Mouse (Mus musculus) forebrain, embryonic 16.5 days (tissue): ENCODE data around the gene Grik1. TPM values are rescaled to one million over a fixed set of nuclear protein-coding genes. Genes with fewer than 3 reads are reported as not detected.

ENCODE experiments used
- ATAC-seq: fragments of 200-750 bp; cut with Nextera tagmentation; 2 replicates; pipeline ENCODE4 v1.8.0; 2017; ENCODE audit warnings: mild to moderate bottlenecking, moderate library complexity
- H3K27ac ChIP-seq: fragments of 300-500 bp; sonication (generic); 2 replicates; pipeline ENCODE4 v1.5.1; 2014; ENCODE audit warnings: low read length, control low read depth
- H3K27me3 ChIP-seq: fragments of 300-500 bp; sonication (generic); replicated peaks from 2 replicates; pipeline ENCODE4 v1.6.1; 2014; ENCODE audit warnings: low read length; ENCODE audit not compliant: control insufficient read depth, insufficient read depth
- H3K36me3 ChIP-seq: fragments of 300-500 bp; sonication (generic); 2 replicates; pipeline ENCODE4 v1.6.1; 2014; ENCODE audit not compliant: control insufficient read depth, insufficient read depth
- H3K4me1 ChIP-seq: fragments of 300-500 bp; sonication (generic); replicated peaks from 2 replicates; pipeline ENCODE4 v1.6.1; 2014; ENCODE audit warnings: low read length; ENCODE audit not compliant: control insufficient read depth, insufficient read depth
- H3K4me2 ChIP-seq: fragments of 300-500 bp; sonication (generic); 2 replicates; pipeline ENCODE4 v1.6.1; 2014; ENCODE audit warnings: mild to moderate bottlenecking, low read length, control low read depth
- H3K4me3 ChIP-seq: fragments of 300-500 bp; sonication (generic); replicated peaks from 2 replicates; pipeline ENCODE4 v1.5.1; 2014; ENCODE audit warnings: mild to moderate bottlenecking, low read length, control low read depth
- H3K9ac ChIP-seq: fragments of 300-500 bp; sonication (generic); replicated peaks from 2 replicates; pipeline ENCODE4 v1.6.1; 2014; ENCODE audit warnings: low read depth, low read length, control low read depth
- H3K9me3 ChIP-seq: fragments of 300-500 bp; sonication (generic); 2 replicates; pipeline ENCODE4 v1.6.1; 2016; ENCODE audit warnings: low read length; ENCODE audit not compliant: control insufficient read depth
- WGBS: fragments of 180-500 bp; shearing (Covaris S2); extraction: QIAGEN DNeasy Blood & Tissue Kit; methylation state at CpG from one replicate; pipeline ENCODE4 v1.1.7; 2014; 5-methylcytosine and 5-hydroxymethylcytosine counted together
- polyA plus RNA-seq: library from polyadenylated mRNA; unstranded; fragments of >200 nt; fragmentation: Nextera tagmentation; extraction: Ambion mirVana; gene quantifications from 2 replicates; pipeline ENCODE4 v1.2.1, GENCODE M21; 2015

Grik1 gene
- polyA plus RNA-seq, 1 experiment from 2014 or later, result 21.6 TPM

DNA sequence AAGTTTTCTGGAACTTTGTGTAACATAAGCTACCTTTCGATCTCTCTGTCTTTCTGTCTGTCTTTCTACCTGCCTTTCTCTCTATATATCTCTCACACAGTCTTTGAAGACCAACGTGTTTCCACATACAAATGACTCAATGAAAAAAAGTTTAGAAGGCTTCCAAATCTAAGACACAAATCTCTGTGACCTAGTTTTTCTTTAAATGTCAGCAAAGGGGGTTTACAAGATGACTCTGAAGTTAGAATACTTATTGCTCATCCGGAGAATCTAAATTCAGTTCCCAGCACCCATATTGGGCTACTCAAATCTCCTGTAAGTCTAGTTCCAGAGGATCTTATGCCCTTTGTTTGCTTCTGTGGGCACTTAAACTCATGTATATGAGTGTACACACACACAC is 359.5 kb downstream of the Grik1 start:
- Histone ChIP-seq H3K4me3 (no peak overlapping the region), H3K4me1 (no peaks in the 10 kb centered on the region), H3K9me3 (no peaks in the 10 kb centered on the region), H3K4me2 (no peak overlapping the region), H3K27ac (no peak overlapping the region), H3K36me3 (no peaks in the 10 kb centered on the region), H3K9ac (no peak overlapping the region), H3K27me3 (no peaks in the 10 kb centered on the region)
- ATAC-seq, result no peak
- WGBS, result 87% methylated on average over 3 of the region's 3 CpGs

DNA sequence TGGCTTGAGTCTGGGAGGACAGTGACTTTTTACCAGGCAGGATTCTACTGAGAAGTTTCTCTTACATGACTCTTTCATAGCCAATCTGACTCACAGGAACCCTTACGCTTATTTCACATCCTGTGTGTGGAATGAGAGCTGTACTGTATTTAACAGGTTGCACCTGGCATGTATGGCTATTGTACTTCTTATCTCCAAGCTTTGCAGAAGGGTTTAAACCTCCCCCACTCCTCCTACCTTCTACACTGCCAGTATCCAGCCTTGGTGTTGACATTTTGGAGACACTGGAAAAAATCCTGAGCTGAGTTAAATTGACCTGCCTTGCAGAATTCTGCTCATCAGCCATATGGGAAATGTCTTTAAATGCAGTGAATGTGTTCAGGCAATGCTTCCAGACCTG is 361.4 kb downstream of the Grik1 start:
- Histone ChIP-seq H3K4me3 (no peak overlapping the region), H3K9ac (no peak overlapping the region), H3K27me3 (no peaks in the 10 kb centered on the region), H3K36me3 (no peaks in the 10 kb centered on the region), H3K4me2 (no peak overlapping the region), H3K9me3 (no peaks in the 10 kb centered on the region), H3K27ac (no peak overlapping the region), H3K4me1 (no peaks in the 10 kb centered on the region)
- WGBS, result 93% methylated on average over 1 of the region's 1 CpGs
- no peak for ATAC-seq

DNA sequence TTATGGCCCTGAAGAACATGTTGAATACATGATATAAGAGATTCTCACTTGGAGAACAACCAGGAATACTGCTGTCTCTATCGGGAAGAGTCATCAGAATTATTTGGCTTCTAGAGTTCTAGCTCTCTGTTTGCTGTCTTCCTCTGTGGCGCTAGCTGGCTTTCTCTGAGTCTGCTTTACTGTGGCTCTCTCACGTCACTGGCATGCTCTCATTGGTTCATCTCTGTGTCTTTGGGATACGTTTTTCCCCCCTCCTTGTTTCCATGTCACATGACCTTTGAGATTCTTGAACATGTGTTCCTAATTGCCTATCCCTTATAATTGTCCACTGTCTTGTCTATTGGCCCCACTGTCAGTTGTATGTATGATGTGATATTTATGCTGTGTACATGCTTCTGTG is 372.2 kb downstream of the Grik1 start:
- Histone ChIP-seq H3K4me2 (no peak overlapping the region), H3K36me3 (no peaks in the 10 kb centered on the region), H3K9ac (no peak overlapping the region), H3K4me3 (no peak overlapping the region), H3K9me3 (no peaks in the 10 kb centered on the region), H3K27me3 (no peaks in the 10 kb centered on the region), H3K4me1 (peaks cover 12% of the 10 kb centered on the region), H3K27ac (no peak overlapping the region)
- 79% methylated on average over 4 of the region's 4 CpGs for WGBS
- no peak for ATAC-seq

DNA sequence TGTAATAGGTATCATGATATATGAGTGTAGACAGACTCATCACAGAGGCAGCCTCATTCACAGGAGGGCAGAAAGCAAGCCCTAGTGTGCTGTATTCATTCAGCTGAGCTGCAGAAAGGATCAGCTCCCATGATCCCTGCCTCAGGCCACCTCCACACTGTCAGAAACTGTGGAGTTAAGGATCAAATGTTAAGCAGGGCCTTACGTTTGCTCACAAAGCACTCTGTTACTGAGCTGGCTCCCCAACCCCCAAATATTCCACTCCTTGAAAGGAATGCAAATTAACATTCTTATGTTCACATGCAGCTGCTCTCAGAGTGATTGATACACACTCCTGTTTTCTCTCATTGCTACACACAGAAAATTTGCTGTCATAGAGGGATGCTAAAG is 372.9 kb downstream of the Grik1 start:
- ATAC-seq, result peak; percentile 91
- Histone ChIP-seq H3K9ac (no peak overlapping the region), H3K36me3 (no peaks in the 10 kb centered on the region), H3K27me3 (no peaks in the 10 kb centered on the region), H3K27ac (peak overlapping the region; percentile 81), H3K4me2 (no peak overlapping the region), H3K4me3 (no peak overlapping the region), H3K4me1 (peaks cover 12% of the 10 kb centered on the region), H3K9me3 (no peaks in the 10 kb centered on the region)
- WGBS, result 9% methylated on average over 1 of the region's 1 CpGs

DNA sequence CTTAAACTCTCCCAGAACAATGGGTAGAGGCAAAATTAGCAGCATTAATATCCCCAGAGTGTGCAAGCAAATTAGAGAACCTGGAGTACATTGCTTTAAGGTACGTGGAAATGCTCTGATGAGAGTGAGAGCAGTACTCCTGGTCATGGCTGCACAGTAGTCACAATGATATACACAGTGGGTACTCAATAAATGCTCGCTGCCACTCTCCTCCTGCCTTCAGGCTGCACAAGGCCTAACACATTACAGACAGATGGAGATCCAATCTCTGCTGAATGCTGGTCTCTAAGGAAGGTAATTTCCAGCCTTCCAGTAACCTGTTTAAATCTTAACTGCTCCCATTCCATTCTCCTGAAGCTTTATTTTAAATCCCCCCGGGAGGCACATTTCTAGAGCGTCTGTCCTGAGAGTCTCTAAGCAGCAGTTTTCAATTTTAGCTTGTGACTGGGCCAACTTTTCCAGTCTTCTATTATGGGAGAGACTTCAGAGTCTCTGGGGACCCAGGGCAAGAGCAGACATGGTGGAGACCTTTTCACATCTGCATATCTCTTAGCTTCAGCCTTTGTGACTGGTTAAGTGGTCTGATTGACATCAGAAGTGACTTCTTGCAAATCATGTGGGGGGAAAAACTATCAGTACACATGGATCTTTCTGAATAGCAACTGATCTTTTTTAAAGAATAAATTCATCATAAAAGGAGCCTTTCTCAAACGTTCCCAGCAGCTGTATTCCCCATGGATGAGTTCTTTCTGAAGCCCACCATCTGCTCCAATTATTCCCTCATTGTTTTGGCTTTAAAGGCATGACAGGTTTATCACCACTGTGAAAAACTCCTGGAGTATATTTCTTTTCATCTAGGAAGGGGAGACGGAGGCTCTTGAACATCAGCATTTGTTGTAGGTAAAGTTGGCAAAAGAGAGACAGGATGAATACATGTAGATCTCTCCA is 373.6 kb downstream of the Grik1 start:
- Histone ChIP-seq H3K4me2 (no peak overlapping the region), H3K9me3 (no peaks in the 10 kb centered on the region), H3K27ac (peak overlapping the region; percentile 81), H3K36me3 (no peaks in the 10 kb centered on the region), H3K4me1 (peaks cover 12% of the 10 kb centered on the region), H3K27me3 (no peaks in the 10 kb centered on the region), H3K4me3 (no peak overlapping the region), H3K9ac (no peak overlapping the region)
- ATAC-seq, result peak; percentile 68
- WGBS, result 35% methylated on average over 6 of the region's 6 CpGs

DNA sequence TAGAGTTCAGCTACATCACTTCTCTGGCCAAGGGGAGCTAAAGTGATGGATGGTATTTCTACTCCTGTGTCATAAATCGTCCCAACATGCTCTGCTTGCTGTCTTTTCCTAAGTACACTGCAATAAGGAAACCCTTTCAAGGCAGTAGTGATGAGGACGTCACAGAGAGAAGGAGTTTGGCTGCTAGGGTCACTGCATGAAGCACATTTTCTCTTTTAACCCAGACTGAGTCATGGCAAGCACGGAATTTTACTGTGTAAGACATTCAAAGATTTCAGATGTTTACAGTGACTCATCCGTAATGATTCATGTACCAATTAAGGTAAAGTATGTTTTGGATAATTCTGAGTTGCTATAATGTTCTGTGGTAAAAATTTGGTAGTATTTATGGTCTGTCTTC is 374.9 kb downstream of the Grik1 start:
- ATAC-seq, result no peak

DNA sequence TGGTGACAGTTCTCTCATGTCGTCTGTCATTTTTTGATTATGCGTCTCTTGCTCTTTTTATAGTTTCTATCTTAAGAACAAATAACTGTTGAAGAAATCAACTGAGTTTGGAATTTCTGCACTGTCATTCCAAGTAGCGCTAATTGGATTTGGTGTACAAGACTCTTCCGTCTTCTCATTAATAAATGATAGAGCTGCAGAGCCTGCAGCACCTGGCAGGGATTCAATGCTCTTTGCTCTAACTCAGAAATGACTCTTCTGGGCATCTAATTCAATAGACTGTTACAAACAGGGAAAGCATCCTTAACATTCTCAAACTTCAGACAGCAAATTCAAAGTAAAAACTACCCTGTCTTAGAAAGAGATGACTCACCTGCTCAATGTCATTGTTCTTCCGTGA is 376.3 kb downstream of the Grik1 start:
- Histone ChIP-seq H3K36me3 (no peaks in the 10 kb centered on the region), H3K4me3 (no peak overlapping the region), H3K27ac (no peak overlapping the region), H3K4me1 (peaks cover 12% of the 10 kb centered on the region), H3K4me2 (no peak overlapping the region), H3K9me3 (no peaks in the 10 kb centered on the region), H3K9ac (no peak overlapping the region), H3K27me3 (no peaks in the 10 kb centered on the region)
- ATAC-seq, result no peak
- WGBS, result 75% methylated on average over 5 of the region's 5 CpGs

More for the DNA sequence above, 374.9 kb downstream of the Grik1 start:
- H3K27me3 ChIP-seq, result no peaks in the 10 kb centered on the region
- H3K9ac ChIP-seq, result no peak overlapping the region
- H3K27ac ChIP-seq, result no peak overlapping the region
- 83% methylated on average over 4 of the region's 4 CpGs for WGBS
- no peak overlapping the region for H3K4me2 ChIP-seq
- peaks cover 12% of the 10 kb centered on the region for H3K4me1 ChIP-seq
- no peaks in the 10 kb centered on the region for H3K36me3 ChIP-seq
- H3K4me3 ChIP-seq, result no peak overlapping the region
- no peaks in the 10 kb centered on the region for H3K9me3 ChIP-seq

DNA sequence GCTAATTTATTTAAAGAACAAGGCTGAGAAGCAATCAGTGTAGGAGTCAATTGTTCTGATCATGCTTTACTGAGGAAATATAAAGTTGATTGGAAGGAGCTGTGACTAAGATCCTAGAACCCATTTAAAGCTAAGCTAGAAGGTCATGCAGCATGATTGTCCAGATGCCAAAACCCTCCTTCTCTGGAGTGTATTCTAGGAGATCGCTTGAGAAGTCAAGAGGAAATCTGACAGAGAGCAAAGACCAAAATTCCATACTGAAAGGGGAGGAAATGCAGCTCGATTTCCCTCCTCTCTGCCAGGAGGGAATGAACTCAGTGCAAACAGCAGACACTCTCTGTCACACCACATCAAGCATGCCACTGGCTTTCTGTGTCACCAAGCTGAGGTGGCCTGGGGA is 378.9 kb downstream of the Grik1 start:
- no peak overlapping the region for H3K9ac ChIP-seq
- H3K36me3 ChIP-seq, result no peaks in the 10 kb centered on the region
- H3K27ac ChIP-seq, result no peak overlapping the region
- no peak for ATAC-seq
- H3K9me3 ChIP-seq, result no peaks in the 10 kb centered on the region
- H3K4me1 ChIP-seq, result no peaks in the 10 kb centered on the region; the same call in 1 of the 2 replicates
- H3K4me2 ChIP-seq, result no peak overlapping the region
- H3K4me3 ChIP-seq, result no peak overlapping the region
- WGBS, result 76% methylated on average over 2 of the region's 2 CpGs
- no peaks in the 10 kb centered on the region for H3K27me3 ChIP-seq

DNA sequence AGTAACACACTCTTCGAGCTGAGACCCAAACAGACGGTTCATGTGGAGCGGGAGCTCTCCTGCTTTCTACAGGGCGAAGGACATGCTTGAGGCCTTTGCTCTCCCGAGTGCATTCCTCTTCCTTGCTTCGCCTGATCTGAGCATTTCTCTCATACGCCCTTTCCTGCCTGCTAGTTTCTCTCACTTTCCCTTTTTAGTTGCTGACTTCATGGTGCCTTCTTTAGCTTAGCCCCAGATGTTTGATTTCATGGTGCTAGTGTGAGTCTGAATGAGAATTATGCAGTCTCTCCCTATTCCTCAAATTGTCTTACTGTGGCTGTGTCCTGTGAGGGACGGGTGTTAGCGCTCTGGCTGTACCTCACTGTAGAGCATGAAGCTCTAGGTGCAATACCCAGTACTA is 388.0 kb downstream of the Grik1 start:
- Histone ChIP-seq H3K4me1 (no peaks in the 10 kb centered on the region), H3K4me3 (no peak overlapping the region), H3K9ac (no peak overlapping the region), H3K27me3 (no peaks in the 10 kb centered on the region), H3K4me2 (no peak overlapping the region), H3K36me3 (no peaks in the 10 kb centered on the region), H3K27ac (no peak overlapping the region), H3K9me3 (no peaks in the 10 kb centered on the region)
- 89% methylated on average over 9 of the region's 9 CpGs for WGBS
- no peak for ATAC-seq
